Mouse (Mus musculus) common myeloid progenitor, adult 5-6 weeks (primary cell): ENCODE measurements around the gene Ptrh1. TPM values are rescaled to one million over a fixed set of nuclear protein-coding genes. Genes with fewer than 3 reads are reported as not detected.

Source experiments
- total RNA-seq: library from RNA; stranded (forward); fragments of 200-1000, 187-1606 nt; gene quantifications from 2 replicates; pipeline ENCODE4 v1.2.3, GENCODE M21; 2017

Gene Ptrh1
- total RNA-seq, 1 experiment from 2014 or later: 1.3 TPM

Other genes with a start within 250 kb of the Ptrh1 start
- gene Fam102a, start 240.5 kb upstream of the Ptrh1 start, total RNA-seq: 3.6 and 3.9 TPM in 2 replicates
- 37.1 and 40.5 TPM in 2 replicates for gene Dpm2, start 204.9 kb upstream of the Ptrh1 start, total RNA-seq
- not detected in 2 replicates for gene Pip5kl1, start 201.0 kb upstream of the Ptrh1 start, total RNA-seq
- not detected in 2 replicates for gene 9430097D07Rik, start 200.1 kb upstream of the Ptrh1 start, total RNA-seq
- gene St6galnac4, start 188.7 kb upstream of the Ptrh1 start, total RNA-seq: 25.7 and 28.8 TPM in 2 replicates
- gene St6galnac6, start 176.1 kb upstream of the Ptrh1 start, total RNA-seq: 12.7 and 22.9 TPM in 2 replicates
- gene Ak1, start 154.0 kb upstream of the Ptrh1 start, total RNA-seq: 3.5 TPM in 2 replicates
- 17.8 and 24.0 TPM in 2 replicates for gene Eng, start 129.2 kb upstream of the Ptrh1 start, total RNA-seq
- gene Fpgs, start 71.6 kb upstream of the Ptrh1 start, total RNA-seq: 27.2 and 39.8 TPM in 2 replicates
- gene Cdk9, start 62.7 kb upstream of the Ptrh1 start, total RNA-seq: 48.2 and 61.3 TPM in 2 replicates
- 13.7 and 19.3 TPM in 2 replicates for gene Sh2d3c, start 54.7 kb upstream of the Ptrh1 start, total RNA-seq
- not detected in 2 replicates for gene 6330409D20Rik, start 34.8 kb upstream of the Ptrh1 start, total RNA-seq
- 19.2 and 19.9 TPM in 2 replicates for gene Tor2a, start 18.6 kb upstream of the Ptrh1 start, total RNA-seq
- gene Ttc16, start 153 bp upstream of the Ptrh1 start, total RNA-seq: not detected in 2 replicates
- gene Cfap157, start 8.6 kb downstream of the Ptrh1 start, total RNA-seq: not detected in 2 replicates
- 7.4 and 9.1 TPM in 2 replicates for gene Stxbp1, start 71.5 kb downstream of the Ptrh1 start, total RNA-seq
- 13.1 TPM in 2 replicates for gene Fam129b, start 100.3 kb downstream of the Ptrh1 start, total RNA-seq
- gene Rpl12, start 185.8 kb downstream of the Ptrh1 start, total RNA-seq: 2,360 and 2,455 TPM in 2 replicates
- gene Lrsam1, start 185.8 kb downstream of the Ptrh1 start, total RNA-seq: 4.0 and 6.2 TPM in 2 replicates
- 1.6 and 3.0 TPM in 2 replicates for gene Slc2a8, start 206.3 kb downstream of the Ptrh1 start, total RNA-seq